ENCODE assay signal across 10 mouse cellular contexts in the genomic region with DNA sequence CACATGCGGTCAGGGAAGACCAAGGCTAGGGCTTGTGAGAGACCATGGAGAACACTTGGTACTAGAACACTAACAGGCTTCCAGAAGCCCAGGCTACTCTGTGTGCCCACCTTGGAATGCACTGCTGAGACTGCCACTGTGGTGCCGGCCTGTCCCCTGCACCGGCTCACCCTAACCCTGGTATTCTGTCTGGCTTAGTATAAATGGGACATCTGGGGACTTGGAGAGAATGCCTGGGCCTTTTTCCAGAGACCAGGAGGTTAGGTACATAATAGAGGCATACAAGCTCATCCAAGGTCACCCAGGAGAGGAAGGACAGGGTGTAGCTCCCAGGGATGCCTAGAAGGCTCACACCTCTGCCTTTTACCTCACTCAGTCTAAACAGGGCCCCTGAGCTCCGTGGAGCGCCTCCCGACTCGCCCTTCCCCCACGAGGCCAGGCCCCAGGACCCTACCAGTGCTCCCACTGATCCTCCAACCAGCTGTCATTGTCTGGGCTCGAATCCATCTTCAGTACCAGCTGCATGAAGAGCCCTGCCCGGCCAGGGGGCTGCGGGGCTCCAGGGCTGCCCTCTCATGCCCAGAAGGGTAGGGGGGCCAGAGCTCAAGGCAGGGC. TPM values are rescaled to one million over a fixed set of nuclear protein-coding genes. Genes with fewer than 3 reads are reported as not detected.
DNase-seq lines count a peak whose midpoint lies in the region; ATAC-seq and TF ChIP-seq lines count a peak whose summit lies in the region.
"Had no signal": no experiment of that assay in that cellular context is flagged by ENCODE, and none has a peak within 500 bp of the region (broad histone marks: within the 10 kb centered on the region; RNA-seq: fewer than 3 reads in every experiment).

No protein-coding gene starts in this region.

- peak in 1 of 2 experiments; percentile 50 for DNase-seq in cerebellum, adult 2 months
- DNase-seq in cerebellum, adult 11 months = no peak
- no peak for DNase-seq in lung, embryonic 14.5 days
- no peak for DNase-seq in lung, adult 2 months
- no peak for DNase-seq in limb, embryonic 10.5 days (ENCODE audit: low spot score)
- no peak for DNase-seq in layer of hippocampus, postnatal 25 days (ENCODE audit: extremely low spot score in 1 of 2, low spot score in 1 of 2)
- DNase-seq in spleen, adult 12 weeks (ENCODE audit: low spot score) = no peak
- DNase-seq: thymus, postnatal 14 days had no signal

- H3K27ac ChIP-seq in cerebellum, adult 2 months (ENCODE audit: insufficient read depth, low read length) = peak overlapping the region; percentile 88
- H3K27ac ChIP-seq in lung, embryonic 14.5 days (ENCODE audit: low read depth) = peak overlapping the region; percentile 45; the same call in 1 of the 2 replicates
- peak overlapping the region; percentile 89 for H3K27ac ChIP-seq in limb, embryonic 10.5 days
- H3K27ac ChIP-seq in olfactory bulb, adult 2 months (ENCODE audit: insufficient read depth, low read depth, low read length) = peak overlapping the region; percentile 92
- H3K27ac ChIP-seq: macrophage had no signal

- no peaks in the 10 kb centered on the region for H3K27me3 ChIP-seq in cerebellum, adult 2 months (ENCODE audit: control insufficient read depth, insufficient read depth, low read length)
- no peaks in the 10 kb centered on the region for H3K27me3 ChIP-seq in lung, embryonic 14.5 days (ENCODE audit: insufficient read depth, low read length)
- peaks cover 21% of the 10 kb centered on the region for H3K27me3 ChIP-seq in limb, embryonic 10.5 days (ENCODE audit: low read depth, poor library complexity, severe bottlenecking)

- WGBS in cerebellum, adult 2 months = 7% methylated on average over 11 of the region's 11 CpGs
- 21% methylated on average over 11 of the region's 11 CpGs for WGBS in lung, embryonic 14.5 days
- 37% methylated on average over 11 of the region's 11 CpGs for WGBS in lung, adult 2 months
- 24% methylated on average over 11 of the region's 11 CpGs for WGBS in limb, embryonic 10.5 days
- 14% methylated on average over 11 of the region's 11 CpGs for WGBS in olfactory bulb, adult 2 months

- no peak for ATAC-seq in lung, embryonic 14.5 days (ENCODE audit: insufficient read depth)

- peak overlapping the region; percentile 57 for H3K4me3 ChIP-seq in cerebellum, adult 2 months (replicated peaks; ENCODE audit: insufficient read depth, low read depth, low read length)
- peak overlapping the region; percentile 27 for H3K4me3 ChIP-seq in lung, embryonic 14.5 days (ENCODE audit: low read depth, low read length)
- H3K4me3 ChIP-seq in lung, adult 2 months (replicated peaks; ENCODE audit: extremely low read depth, low read depth, low read length) = no peak overlapping the region
- peak overlapping the region; percentile 58 for H3K4me3 ChIP-seq in limb, embryonic 10.5 days
- H3K4me3 ChIP-seq in olfactory bulb, adult 2 months (ENCODE audit: insufficient read depth, low read depth, low read length) = peak overlapping the region; percentile 64

- TF ChIP-seq CTCF in cerebellum, adult 2 months (IDR thresholded peaks at IDR 0.05; ENCODE audit: borderline replicate concordance, insufficient read depth, low read depth, low read length) = no peak
- no peak for TF ChIP-seq CTCF in lung, embryonic 14.5 days (IDR thresholded peaks at IDR 0.05; ENCODE audit: low read depth)
- TF ChIP-seq CTCF in lung, adult 2 months (IDR thresholded peaks at IDR 0.05; ENCODE audit: insufficient read depth, low read length) = no peak
- no peak for TF ChIP-seq CTCF in olfactory bulb, adult 2 months (IDR thresholded peaks at IDR 0.05; ENCODE audit: insufficient read depth, low read depth, low read length)

- no peaks in the 10 kb centered on the region for H3K9me3 ChIP-seq in lung, embryonic 14.5 days (ENCODE audit: low read depth, low read length)
- no peaks in the 10 kb centered on the region for H3K9me3 ChIP-seq in limb, embryonic 10.5 days (replicated peaks)

- H3K4me1 ChIP-seq in cerebellum, adult 2 months (ENCODE audit: control insufficient read depth, insufficient read depth, low read length) = peaks cover 73% of the 10 kb centered on the region
- peaks cover 24% of the 10 kb centered on the region; the same call in 1 of the 2 replicates for H3K4me1 ChIP-seq in lung, embryonic 14.5 days (ENCODE audit: insufficient read depth)
- H3K4me1 ChIP-seq in lung, adult 2 months (ENCODE audit: control insufficient read depth, insufficient read depth, low read length) = peaks cover 4% of the 10 kb centered on the region; the same call in 1 of the 2 replicates
- peaks cover 65% of the 10 kb centered on the region for H3K4me1 ChIP-seq in limb, embryonic 10.5 days
- H3K4me1 ChIP-seq in olfactory bulb, adult 2 months (ENCODE audit: control insufficient read depth, insufficient read depth, low read length) = peaks cover 52% of the 10 kb centered on the region

- peaks cover 3% of the 10 kb centered on the region; the same call in 1 of the 2 replicates for H3K36me3 ChIP-seq in lung, embryonic 14.5 days (ENCODE audit: insufficient read depth)
- H3K36me3 ChIP-seq in limb, embryonic 10.5 days = peaks cover 12% of the 10 kb centered on the region

- no peak for TF ChIP-seq POLR2A in cerebellum, adult 2 months (IDR thresholded peaks at IDR 0.05; ENCODE audit: borderline replicate concordance, insufficient read depth, low read length)
- TF ChIP-seq POLR2A in lung, adult 2 months (IDR thresholded peaks at IDR 0.05; ENCODE audit: borderline replicate concordance, extremely low read depth, low read depth, low read length) = no peak
- TF ChIP-seq POLR2A in olfactory bulb, adult 2 months (IDR thresholded peaks at IDR 0.05; ENCODE audit: insufficient read depth, low read depth, low read length) = no peak

- peak overlapping the region; percentile 56 for H3K4me2 ChIP-seq in lung, embryonic 14.5 days

- H3K9ac ChIP-seq in lung, embryonic 14.5 days = peak overlapping the region; percentile 44; the same call in 1 of the 2 replicates

RNA-seq across cellular contexts. Expression of gene Mapk8ip1, which starts 9.3 kb away (rescaled TPM):
- polyA plus RNA-seq in cerebellum, adult 2 months (2012; rRNA removed) = 349 TPM in 2 replicates
- polyA plus RNA-seq in lung, embryonic 14.5 days (2014; fragmentation: Nextera tagmentation; extraction: Ambion mirVana) = 6.2 TPM in 2 replicates
- 18.3 and 23.2 TPM in 2 replicates for polyA plus RNA-seq in lung, adult 2 months (2012; rRNA removed)
- 28.5 and 36.3 TPM in 2 replicates for polyA plus RNA-seq in limb, embryonic 10.5 days (2016; fragmentation: Nextera tagmentation; extraction: Ambion mirVana)
- not detected in 2 replicates for polyA plus RNA-seq in olfactory bulb, adult 2 months (2012; ENCODE audit: insufficient read depth, insufficient read length, low replicate concordance, missing spikeins)
- total RNA-seq in layer of hippocampus, postnatal 25 days (2021) = 100 to 1,000 TPM; 339 to 369 TPM

RNA-seq across cellular contexts. Expression of gene 1700029I15Rik, which starts 9.5 kb away (rescaled TPM):
- 6.4 and 6.9 TPM in 2 replicates for polyA plus RNA-seq in cerebellum, adult 2 months (2012; rRNA removed)
- polyA plus RNA-seq in lung, embryonic 14.5 days (2014; fragmentation: Nextera tagmentation; extraction: Ambion mirVana) = 1.1 and 1.2 TPM in 2 replicates
- 3.2 and 3.3 TPM in 2 replicates for polyA plus RNA-seq in lung, adult 2 months (2012; rRNA removed)
- polyA plus RNA-seq in limb, embryonic 10.5 days (2016; fragmentation: Nextera tagmentation; extraction: Ambion mirVana) = 2.5 and 3.3 TPM in 2 replicates
- polyA plus RNA-seq in olfactory bulb, adult 2 months (2012; ENCODE audit: insufficient read depth, insufficient read length, low replicate concordance, missing spikeins) = not detected in 2 replicates
- total RNA-seq in layer of hippocampus, postnatal 25 days (2021) = 1 to 10 TPM; 3.6 to 4.7 TPM

RNA-seq across cellular contexts. Expression of gene Large2, which starts 17.1 kb away (rescaled TPM):
- polyA plus RNA-seq in cerebellum, adult 2 months (2012; rRNA removed) = 0.62 and 1.4 TPM in 2 replicates
- polyA plus RNA-seq in lung, embryonic 14.5 days (2014; fragmentation: Nextera tagmentation; extraction: Ambion mirVana) = 15.3 and 16.6 TPM in 2 replicates
- 15.9 and 18.5 TPM in 2 replicates for polyA plus RNA-seq in lung, adult 2 months (2012; rRNA removed)
- polyA plus RNA-seq in limb, embryonic 10.5 days (2016; fragmentation: Nextera tagmentation; extraction: Ambion mirVana) = 11.5 and 13.0 TPM in 2 replicates
- polyA plus RNA-seq in olfactory bulb, adult 2 months (2012; ENCODE audit: insufficient read depth, insufficient read length, low replicate concordance, missing spikeins) = not detected in 2 replicates
- total RNA-seq in layer of hippocampus, postnatal 25 days (2021) = under 1 TPM; 0.34 to 0.96 TPM
- polyA plus RNA-seq: macrophage had no signal

RNA-seq across cellular contexts. Expression of gene Pex16, which starts 17.3 kb away (rescaled TPM):
- polyA plus RNA-seq in cerebellum, adult 2 months (2012; rRNA removed) = 60.7 and 63.5 TPM in 2 replicates
- 16.6 and 19.8 TPM in 2 replicates for polyA plus RNA-seq in lung, embryonic 14.5 days (2014; fragmentation: Nextera tagmentation; extraction: Ambion mirVana)
- polyA plus RNA-seq in lung, adult 2 months (2012; rRNA removed) = 42.8 and 47.4 TPM in 2 replicates
- polyA plus RNA-seq in limb, embryonic 10.5 days (2016; fragmentation: Nextera tagmentation; extraction: Ambion mirVana) = 19.6 and 20.6 TPM in 2 replicates
- polyA plus RNA-seq in olfactory bulb, adult 2 months (2012; ENCODE audit: insufficient read depth, insufficient read length, low replicate concordance, missing spikeins) = not detected in 2 replicates
- 10 to 100 TPM; 31.7 to 35.5 TPM for total RNA-seq in layer of hippocampus, postnatal 25 days (2021)

RNA-seq across cellular contexts. Expression of gene Cry2, which starts 42.0 kb away (rescaled TPM):
- polyA plus RNA-seq in cerebellum, adult 2 months (2012; rRNA removed) = 79.4 and 81.8 TPM in 2 replicates
- 19.9 and 22.0 TPM in 2 replicates for polyA plus RNA-seq in lung, embryonic 14.5 days (2014; fragmentation: Nextera tagmentation; extraction: Ambion mirVana)
- polyA plus RNA-seq in lung, adult 2 months (2012; rRNA removed) = 37.5 and 40.7 TPM in 2 replicates
- polyA plus RNA-seq in limb, embryonic 10.5 days (2016; fragmentation: Nextera tagmentation; extraction: Ambion mirVana) = 19.0 and 25.2 TPM in 2 replicates
- not detected in 2 replicates for polyA plus RNA-seq in olfactory bulb, adult 2 months (2012; ENCODE audit: insufficient read depth, insufficient read length, low replicate concordance, missing spikeins)
- 100 to 1,000 TPM in 1 of 2 experiments, 10 to 100 TPM in 1; 85.6 to 106 TPM for total RNA-seq in layer of hippocampus, postnatal 25 days (2021)
